In genomic region chr4:134035953-134036352, GRCm38 (mm10) we compare ENCODE assay signal across 8 mouse cellular contexts. TPM values are rescaled to one million over a fixed set of nuclear protein-coding genes. Genes with fewer than 3 reads are reported as not detected.
A peak's percentile ranks its signal among the peaks of the same experiment; 100 is the strongest.
DNase-seq lines count a peak whose midpoint lies in the region; ATAC-seq lines count a peak whose summit lies in the region.

No protein-coding gene starts in this region.

- H3K4me2 ChIP-seq in intestine, embryonic 16.5 days (ENCODE audit: low read depth, low read length): no peak overlapping the region

- H3K4me3 ChIP-seq in intestine, embryonic 16.5 days (ENCODE audit: low read length): no peak overlapping the region
- peak overlapping the region; percentile 16; the same call in 1 of the 2 replicates for H3K4me3 ChIP-seq in midbrain, embryonic 10.5 days

- H3K36me3 ChIP-seq in intestine, embryonic 16.5 days (ENCODE audit: control insufficient read depth, insufficient read depth, low read length): no peaks in the 10 kb centered on the region
- no peaks in the 10 kb centered on the region for H3K36me3 ChIP-seq in midbrain, embryonic 10.5 days

- DNase-seq in ZHBTc4 (ENCODE audit: low read depth, low spot score): peak; percentile 85
- DNase-seq in cerebellum, postnatal 14 days: peak; percentile 89 to 93
- peak; percentile 74 to 77 for DNase-seq in frontal cortex, postnatal 25 days (ENCODE audit: low spot score in 2 of 2)
- peak; percentile 39 to 87 for DNase-seq in left cerebral cortex, adult 9 months (ENCODE audit: low spot score in 2 of 2)
- DNase-seq in midbrain, embryonic 10.5 days (ENCODE audit: low spot score): peak; percentile 83
- DNase-seq in right cerebral cortex, postnatal 4 days: peak; percentile 89
- DNase-seq in urinary bladder, postnatal 36 days (ENCODE audit: low spot score in 2 of 2): peak; percentile 65 to 75

- H3K27me3 ChIP-seq in intestine, embryonic 16.5 days (replicated peaks; ENCODE audit: control insufficient read depth, insufficient read depth, low read length): no peaks in the 10 kb centered on the region
- no peaks in the 10 kb centered on the region for H3K27me3 ChIP-seq in midbrain, embryonic 10.5 days (ENCODE audit: low read depth, poor library complexity, severe bottlenecking)

- no peak overlapping the region for H3K27ac ChIP-seq in intestine, embryonic 16.5 days (ENCODE audit: low read length)
- peak overlapping the region; percentile 49; the same call in 1 of the 2 replicates for H3K27ac ChIP-seq in midbrain, embryonic 10.5 days (replicated peaks)

- WGBS in intestine, embryonic 16.5 days: 5% methylated on average over 16 of the region's 16 CpGs
- WGBS in midbrain, embryonic 10.5 days: 7% methylated on average over 16 of the region's 16 CpGs

- no peak overlapping the region for H3K9ac ChIP-seq in intestine, embryonic 16.5 days (ENCODE audit: low read depth, low read length)

- H3K4me1 ChIP-seq in intestine, embryonic 16.5 days (ENCODE audit: control insufficient read depth, insufficient read depth, low read length): no peaks in the 10 kb centered on the region
- peaks cover 6% of the 10 kb centered on the region for H3K4me1 ChIP-seq in midbrain, embryonic 10.5 days

- H3K9me3 ChIP-seq in intestine, embryonic 16.5 days (ENCODE audit: control insufficient read depth, low read length): no peaks in the 10 kb centered on the region
- H3K9me3 ChIP-seq in midbrain, embryonic 10.5 days (replicated peaks): no peaks in the 10 kb centered on the region; the same call in 1 of the 2 replicates

- ATAC-seq in intestine, embryonic 16.5 days: peak; percentile 60

RNA-seq across cellular contexts. Expression of gene Lin28a, which starts 17.3 kb away (rescaled TPM):
- polyA plus RNA-seq in intestine, embryonic 16.5 days (2015; fragmentation: Nextera tagmentation; extraction: Ambion mirVana): 0.10 TPM in 2 replicates
- polyA plus RNA-seq in midbrain, embryonic 10.5 days (2016; fragmentation: Nextera tagmentation; extraction: Ambion mirVana): 16.9 and 29.2 TPM in 2 replicates

RNA-seq across cellular contexts. Expression of gene Zfp683, which starts 17.7 kb away (rescaled TPM):
- not detected in 2 replicates for polyA plus RNA-seq in intestine, embryonic 16.5 days (2015; fragmentation: Nextera tagmentation; extraction: Ambion mirVana)
- not detected in 2 replicates for polyA plus RNA-seq in midbrain, embryonic 10.5 days (2016; fragmentation: Nextera tagmentation; extraction: Ambion mirVana)

RNA-seq across cellular contexts. Expression of gene Crybg2, which starts 24.7 kb away (rescaled TPM):
- polyA plus RNA-seq in intestine, embryonic 16.5 days (2015; fragmentation: Nextera tagmentation; extraction: Ambion mirVana): 22.3 and 22.9 TPM in 2 replicates
- polyA plus RNA-seq in midbrain, embryonic 10.5 days (2016; fragmentation: Nextera tagmentation; extraction: Ambion mirVana): 2.0 TPM in 2 replicates

RNA-seq across cellular contexts. Expression of gene Dhdds, which starts 35.2 kb away (rescaled TPM):
- 41.3 and 45.4 TPM in 2 replicates for polyA plus RNA-seq in intestine, embryonic 16.5 days (2015; fragmentation: Nextera tagmentation; extraction: Ambion mirVana)
- 38.8 and 41.4 TPM in 2 replicates for polyA plus RNA-seq in midbrain, embryonic 10.5 days (2016; fragmentation: Nextera tagmentation; extraction: Ambion mirVana)

RNA-seq across cellular contexts. Expression of gene Cd52, which starts 58.9 kb away (rescaled TPM):
- polyA plus RNA-seq in intestine, embryonic 16.5 days (2015; fragmentation: Nextera tagmentation; extraction: Ambion mirVana): 27.8 and 28.4 TPM in 2 replicates
- polyA plus RNA-seq in midbrain, embryonic 10.5 days (2016; fragmentation: Nextera tagmentation; extraction: Ambion mirVana): 5.1 TPM in 2 replicates

Comparison
In these comparisons a context has a peak if more than half of its experiments do, and no peak if none do; other contexts are left out.
1. RNA of gene Lin28a, which starts 17.3 kb away (polyA plus RNA-seq): 16.9 to 29.2 TPM in midbrain, embryonic 10.5 days; 0.10 TPM in intestine, embryonic 16.5 days; every median in the first group is over 10 times any median in the second.
2. Peak in every context shown above with its lines, with median percentiles within 50 percentile points of each other: DNase-seq.